Mouse (Mus musculus) bone marrow macrophage, adult 2 months (primary cell): ENCODE measurements around the gene Ccdc85c.

ENCODE experiments used
- CTCF ChIP-seq: IDR thresholded peaks from 2 replicates; pipeline ENCODE4 v1.5.1; 2012; ENCODE audit warnings: low read depth, mild to moderate bottlenecking, low read length, moderate library complexity
- POLR2A ChIP-seq: IDR thresholded peaks from 2 replicates; pipeline ENCODE4 v1.6.1; 2012; ENCODE audit warnings: mild to moderate bottlenecking, low read depth, low read length, borderline replicate concordance

GRCm38 (mm10) chr12:108168909-108169308, 106.3 kb downstream of the Ccdc85c start:
- TF ChIP-seq CTCF (no peak), POLR2A (no peak)
